Mouse (Mus musculus) leukemia stem cell, adult 10-12 weeks (primary cell): Measurements from ENCODE around the gene Hhip. TPM values are rescaled to one million over a fixed set of nuclear protein-coding genes. Genes with fewer than 3 reads are reported as not detected.

ENCODE experiments used
- polyA plus RNA-seq: library from polyadenylated mRNA; stranded (reverse); fragments of >175 nt; gene quantifications from 2 replicates; pipeline ENCODE4 v1.2.3, GENCODE M21; 2012; ENCODE audit warnings: low replicate concordance

Hhip gene
- 0.02 TPM in 1 of 2 replicates, not detected in the other for polyA plus RNA-seq

GRCm38 (mm10) chr8:80057198-80058174, at the start of gene Hhip:
TSS of gene Hhip (minus strand) at chr8:80058006.

